Mouse (Mus musculus) neural tube, embryonic 13.5 days (tissue): ENCODE data around the gene Mob3a. TPM values are rescaled to one million over a fixed set of nuclear protein-coding genes. Genes with fewer than 3 reads are reported as not detected.

Experiments
- ATAC-seq: fragments of 200-750 bp; cut with Nextera tagmentation; 2 replicates; pipeline ENCODE4 v1.8.0; 2017; ENCODE audit warnings: low read depth, mild to moderate bottlenecking, moderate TSS enrichment, moderate library complexity
- H3K27ac ChIP-seq: fragments of 300-500 bp; sonication (generic); replicated peaks from 2 replicates; pipeline ENCODE4 v1.5.1; 2015; ENCODE audit warnings: moderate library complexity, mild to moderate bottlenecking, inconsistent platforms
- H3K27me3 ChIP-seq: fragments of 300-500 bp; sonication (generic); 2 replicates; pipeline ENCODE4 v1.6.1; 2015; ENCODE audit warnings: mild to moderate bottlenecking, inconsistent platforms
- H3K36me3 ChIP-seq: fragments of 300-500 bp; sonication (generic); 2 replicates; pipeline ENCODE4 v1.6.1; 2015; ENCODE audit warnings: mild to moderate bottlenecking, inconsistent platforms
- H3K4me1 ChIP-seq: fragments of 300-500 bp; sonication (generic); replicated peaks from 2 replicates; pipeline ENCODE4 v1.6.1; 2015; ENCODE audit warnings: inconsistent platforms
- H3K4me2 ChIP-seq: fragments of 300-500 bp; sonication (generic); 2 replicates; pipeline ENCODE4 v1.6.1; 2015; ENCODE audit warnings: inconsistent platforms, mild to moderate bottlenecking, moderate library complexity
- H3K4me3 ChIP-seq: fragments of 300-500 bp; sonication (generic); 2 replicates; pipeline ENCODE4 v1.5.1; 2015; ENCODE audit warnings: mild to moderate bottlenecking, inconsistent platforms
- H3K9ac ChIP-seq: fragments of 300-500 bp; sonication (generic); 2 replicates; pipeline ENCODE4 v1.6.1; 2015; ENCODE audit warnings: moderate library complexity, mild to moderate bottlenecking, inconsistent platforms
- H3K9me3 ChIP-seq: fragments of 300-500 bp; sonication (generic); 2 replicates; pipeline ENCODE4 v1.6.1; 2016; ENCODE audit warnings: inconsistent platforms
- WGBS: fragments of 180-500 bp; shearing (Covaris S2); methylation state at CpG from one replicate; pipeline ENCODE4 v1.1.7; 2015; 5-methylcytosine and 5-hydroxymethylcytosine counted together
- polyA plus RNA-seq: library from polyadenylated mRNA; unstranded; fragments of >200 nt; fragmentation: Nextera tagmentation; extraction: Ambion mirVana; gene quantifications from 2 replicates; pipeline ENCODE4 v1.2.1, GENCODE M21; 2015

Gene Mob3a
- polyA plus RNA-seq, 1 experiment from 2014 or later, result 46.4 TPM

DNA sequence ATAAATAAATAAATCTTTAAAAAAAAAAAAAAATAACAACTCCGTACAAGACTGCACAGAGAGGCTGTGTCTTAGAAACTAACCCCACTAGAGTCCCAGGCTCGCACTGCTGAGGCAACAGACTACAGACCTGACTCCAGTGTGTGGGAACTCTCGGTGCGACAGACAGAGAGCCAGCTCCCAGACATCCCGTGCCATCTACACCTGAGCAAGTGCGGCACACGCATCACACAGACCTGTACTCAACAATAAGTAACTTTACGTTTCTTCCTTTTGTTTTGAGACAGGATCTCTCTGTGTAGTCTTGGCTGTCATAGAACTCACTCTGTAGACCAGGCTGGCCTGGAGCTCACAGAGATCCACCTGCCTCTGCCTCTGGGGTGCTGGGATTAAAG lies 4.4 kb downstream of the Mob3a start:
- Histone ChIP-seq H3K4me1 (peaks cover 39% of the 10 kb centered on the region), H3K9ac (no peak overlapping the region), H3K4me2 (no peak overlapping the region), H3K27ac (no peak overlapping the region), H3K27me3 (no peaks in the 10 kb centered on the region), H3K4me3 (no peak overlapping the region), H3K9me3 (no peaks in the 10 kb centered on the region), H3K36me3 (peaks cover 16% of the 10 kb centered on the region)
- ATAC-seq, result no peak
- 92% methylated on average over 8 of the region's 8 CpGs for WGBS

DNA sequence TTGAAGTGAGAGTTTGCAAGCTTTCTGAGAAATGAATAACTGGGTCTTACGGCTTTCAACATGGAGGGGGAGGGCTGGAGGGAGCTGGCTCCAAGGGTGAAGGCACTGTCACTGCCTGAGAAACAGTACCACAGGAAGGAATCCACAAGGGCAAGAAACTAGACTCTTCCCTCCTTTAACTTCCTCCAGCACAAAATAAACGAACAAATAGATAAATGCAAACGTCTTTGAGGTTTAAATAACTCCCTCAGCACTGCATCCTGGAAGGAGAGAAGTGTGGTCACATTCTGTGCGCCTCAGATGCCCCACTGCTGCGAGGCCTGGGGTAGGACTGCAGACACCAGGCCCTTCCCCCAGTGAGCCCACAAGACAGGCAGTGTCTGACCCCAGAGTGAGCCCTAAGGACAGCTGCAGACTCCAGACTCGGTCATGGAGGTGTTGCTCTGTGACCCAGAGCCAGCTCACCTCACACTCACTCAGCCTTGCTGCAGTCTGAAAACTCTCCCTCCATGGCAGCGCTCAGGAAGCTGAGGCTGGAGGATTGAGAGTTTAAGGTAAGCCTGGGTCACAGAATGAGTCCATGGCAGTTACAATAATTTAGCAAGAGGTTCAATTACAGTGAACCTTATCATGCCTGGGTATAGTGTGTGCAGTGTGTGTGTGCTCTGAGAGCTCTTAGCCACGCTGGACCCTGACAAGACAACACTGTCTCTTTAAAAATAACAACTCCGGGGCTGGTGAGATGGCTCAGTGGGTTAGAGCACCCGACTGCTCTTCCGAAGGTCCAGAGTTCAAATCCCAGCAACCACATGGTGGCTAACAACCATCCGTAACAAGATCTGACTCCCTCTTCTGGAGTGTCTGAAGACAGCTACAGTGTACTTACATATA lies 5.0 kb downstream of the Mob3a start:
- no peaks in the 10 kb centered on the region for H3K9me3 ChIP-seq
- H3K4me1 ChIP-seq, result peaks cover 38% of the 10 kb centered on the region
- H3K9ac ChIP-seq, result peak overlapping the region; percentile 31; the same call in 1 of the 2 replicates
- WGBS, result 76% methylated on average over 12 of the region's 12 CpGs
- H3K27me3 ChIP-seq, result no peaks in the 10 kb centered on the region
- no peak for ATAC-seq
- peaks cover 16% of the 10 kb centered on the region for H3K36me3 ChIP-seq
- no peak overlapping the region for H3K4me3 ChIP-seq
- peak overlapping the region; percentile 28; the same call in 1 of the 2 replicates for H3K27ac ChIP-seq
- H3K4me2 ChIP-seq, result no peak overlapping the region

DNA sequence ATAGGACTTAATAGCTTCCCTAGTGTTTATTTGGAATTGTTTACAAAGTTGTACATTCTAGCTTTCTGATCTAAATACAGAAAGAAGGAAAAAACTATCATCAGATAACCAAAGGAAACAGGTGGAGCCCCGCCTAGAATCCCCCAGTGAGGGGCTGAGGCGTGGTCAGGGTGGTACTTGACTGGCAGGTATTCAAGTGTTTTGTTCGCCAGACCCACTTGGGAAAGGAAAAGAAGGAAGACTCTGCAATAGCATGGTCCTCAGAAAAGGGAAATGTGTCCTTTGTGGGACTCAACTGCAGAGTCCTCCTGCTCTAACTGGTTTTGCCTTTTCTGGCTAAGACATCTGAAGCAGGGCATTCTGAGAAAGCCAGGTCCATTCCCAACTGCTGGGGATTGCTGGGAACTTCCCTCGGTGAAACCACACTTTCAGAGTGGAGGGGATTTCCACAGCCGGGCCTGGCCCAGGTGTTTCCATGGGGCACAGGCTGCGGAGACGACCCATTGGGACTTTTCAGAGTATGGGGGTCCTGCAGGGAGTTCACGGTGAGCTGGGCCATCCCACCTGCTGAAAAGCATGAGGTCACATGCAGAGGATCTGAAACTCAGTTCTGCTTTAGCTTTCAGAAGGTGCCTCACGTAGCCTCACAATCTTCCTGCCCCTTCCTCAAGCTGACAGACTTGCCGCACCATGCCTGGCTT lies 5.8 kb downstream of the Mob3a start:
- Histone ChIP-seq H3K9ac (no peak overlapping the region; the same call in 1 of the 2 replicates), H3K4me1 (peaks cover 33% of the 10 kb centered on the region), H3K4me2 (no peak overlapping the region), H3K27me3 (no peaks in the 10 kb centered on the region), H3K4me3 (no peak overlapping the region), H3K36me3 (peaks cover 20% of the 10 kb centered on the region), H3K27ac (peak overlapping the region; percentile 28; the same call in 1 of the 2 replicates), H3K9me3 (no peaks in the 10 kb centered on the region)
- ATAC-seq, result no peak
- 75% methylated on average over 10 of the region's 10 CpGs for WGBS

DNA sequence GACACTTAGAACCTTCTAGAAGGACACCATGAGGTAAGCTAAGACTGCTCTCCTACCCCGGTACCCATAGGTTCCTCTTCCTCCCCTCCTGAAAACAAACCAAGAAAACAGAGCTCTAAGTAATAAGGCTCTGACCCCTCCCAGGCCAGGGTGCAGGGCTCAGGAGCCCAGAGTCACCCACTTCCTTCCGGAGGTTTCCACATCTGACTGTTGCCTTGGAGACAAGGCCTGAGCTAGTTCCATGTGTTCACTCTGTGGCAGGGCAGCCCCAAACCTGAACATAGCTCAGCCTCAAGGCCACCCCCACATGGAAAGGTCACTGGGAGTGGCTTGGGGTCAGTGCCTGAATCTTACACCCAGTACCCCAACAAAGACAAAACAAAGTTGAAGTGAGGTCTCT lies 6.6 kb downstream of the Mob3a start:
- Histone ChIP-seq H3K4me2 (no peak overlapping the region), H3K36me3 (peaks cover 27% of the 10 kb centered on the region), H3K27me3 (no peaks in the 10 kb centered on the region), H3K9ac (no peak overlapping the region), H3K4me1 (peaks cover 26% of the 10 kb centered on the region), H3K9me3 (no peaks in the 10 kb centered on the region), H3K4me3 (no peak overlapping the region), H3K27ac (no peak overlapping the region)
- 84% methylated on average over 2 of the region's 2 CpGs for WGBS
- ATAC-seq, result no peak

DNA sequence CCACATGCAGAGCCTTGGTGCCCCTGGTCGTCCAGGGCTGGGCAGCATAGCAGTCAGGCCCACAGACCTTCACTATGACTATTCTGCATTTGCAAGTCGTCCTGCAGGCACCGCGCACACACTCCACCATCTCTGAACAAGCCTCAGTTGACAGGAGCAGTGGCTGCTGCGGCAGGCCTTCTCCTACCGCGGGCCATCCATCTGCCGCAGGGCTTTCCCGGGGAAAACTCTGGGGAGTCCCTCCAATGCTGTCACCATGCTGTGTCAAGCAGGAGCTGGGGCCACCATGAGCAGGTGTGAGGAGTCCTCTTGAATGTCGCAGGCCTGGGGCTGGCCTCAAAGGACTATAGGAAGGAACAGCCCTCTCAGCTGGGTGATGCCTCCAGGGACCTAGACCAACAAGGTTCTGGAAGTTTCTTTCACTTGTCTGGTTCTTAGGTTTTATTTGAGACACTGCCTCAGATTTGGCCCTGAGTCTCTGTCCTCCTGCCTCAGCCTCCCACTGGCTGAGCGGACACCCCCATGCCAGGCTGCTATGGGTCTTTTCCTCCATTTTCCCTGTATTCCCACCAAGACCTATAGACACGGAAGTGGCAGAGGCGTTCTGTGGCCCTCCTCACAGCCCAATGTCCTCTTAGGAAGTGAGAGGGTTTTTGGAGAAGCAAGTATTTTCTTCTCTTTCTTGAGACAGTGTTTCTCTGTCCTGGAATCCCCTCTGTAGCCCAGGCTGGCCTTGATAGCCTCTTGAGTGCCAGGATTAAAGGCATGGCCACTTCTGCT lies 7.4 kb downstream of the Mob3a start:
- WGBS, result 90% methylated on average over 13 of the region's 13 CpGs
- H3K4me1 ChIP-seq, result peaks cover 19% of the 10 kb centered on the region
- no peak overlapping the region for H3K4me2 ChIP-seq
- no peaks in the 10 kb centered on the region for H3K27me3 ChIP-seq
- no peak overlapping the region for H3K27ac ChIP-seq
- ATAC-seq, result no peak
- H3K9me3 ChIP-seq, result no peaks in the 10 kb centered on the region
- peaks cover 36% of the 10 kb centered on the region for H3K36me3 ChIP-seq
- H3K4me3 ChIP-seq, result no peak overlapping the region
- H3K9ac ChIP-seq, result no peak overlapping the region

DNA sequence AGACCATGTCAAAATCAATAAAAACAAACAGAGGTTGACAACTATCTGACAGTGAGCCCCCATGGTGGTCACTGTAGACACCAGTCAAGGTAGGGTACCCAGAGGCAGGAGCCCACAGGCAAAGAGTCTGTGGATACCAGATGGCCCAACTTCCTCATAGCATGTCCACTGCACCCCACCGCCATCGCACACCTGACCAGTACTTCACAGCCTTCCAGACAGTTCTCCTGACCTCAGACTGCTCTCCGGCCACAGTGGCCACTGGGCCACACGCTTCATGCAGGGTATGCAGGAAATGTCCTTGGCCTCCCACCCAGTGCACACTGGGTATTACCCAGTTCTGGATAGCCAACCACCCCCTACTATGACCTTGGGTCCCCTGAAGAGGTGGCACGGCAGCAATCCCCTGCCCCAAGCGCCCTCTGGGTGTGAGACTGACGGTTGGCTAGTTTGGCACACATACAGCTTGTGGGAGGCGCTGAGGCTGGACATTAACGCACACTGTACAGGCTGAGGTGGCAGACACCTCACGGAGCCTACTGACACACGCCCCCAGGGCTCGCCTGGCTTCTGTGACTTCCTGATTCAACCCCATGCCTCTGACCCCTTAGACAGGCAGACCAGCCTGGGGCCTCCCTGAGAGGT lies 8.3 kb downstream of the Mob3a start:
- Histone ChIP-seq H3K4me1 (peaks cover 12% of the 10 kb centered on the region), H3K9me3 (no peaks in the 10 kb centered on the region), H3K9ac (no peak overlapping the region), H3K4me3 (no peak overlapping the region), H3K36me3 (peaks cover 44% of the 10 kb centered on the region), H3K27ac (no peak overlapping the region), H3K4me2 (no peak overlapping the region), H3K27me3 (no peaks in the 10 kb centered on the region)
- no peak for ATAC-seq
- 88% methylated on average over 12 of the region's 12 CpGs for WGBS

DNA sequence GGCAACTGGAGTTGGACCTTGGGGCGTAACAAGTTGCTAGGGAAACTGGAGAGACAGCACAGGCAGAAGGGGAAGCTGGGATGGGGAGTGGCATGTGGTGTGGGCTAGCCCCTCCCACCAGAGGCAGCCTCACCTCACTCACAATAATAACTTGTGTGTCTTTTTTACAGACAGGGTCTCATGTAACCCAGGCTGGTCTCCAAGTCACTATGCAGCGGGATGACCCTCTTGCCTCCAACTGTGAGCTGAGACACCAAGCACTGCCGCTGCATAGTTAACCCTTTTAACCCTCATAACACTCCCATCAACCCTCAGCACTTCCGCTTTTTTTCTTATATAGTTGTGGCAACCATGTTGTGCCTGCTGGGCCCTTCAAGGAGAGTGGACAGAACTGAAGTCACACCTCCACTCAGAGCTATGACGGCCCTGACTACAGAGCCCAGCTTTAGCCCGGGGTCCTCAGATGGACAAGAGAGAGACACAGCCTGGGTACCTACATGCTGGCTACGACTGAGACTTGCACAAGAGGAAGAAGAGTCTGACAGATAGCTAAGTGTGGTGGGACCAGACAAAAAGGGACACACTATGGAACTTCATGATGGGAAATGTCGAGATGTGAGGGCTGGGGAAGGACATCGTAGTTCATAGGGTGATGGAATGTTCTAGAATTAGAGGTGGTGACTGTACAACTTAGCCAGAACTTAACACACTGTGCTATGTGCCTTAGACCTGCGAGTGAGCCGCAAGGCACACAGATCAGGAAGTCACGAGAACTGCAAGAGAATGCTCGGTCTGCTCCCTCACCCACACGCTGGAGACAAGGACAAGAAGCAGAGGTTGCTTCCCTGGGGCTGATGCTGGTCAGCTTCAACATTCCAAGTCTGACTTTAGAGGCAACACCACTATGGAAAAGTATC lies 9.3 kb downstream of the Mob3a start:
- no peak for ATAC-seq
- Histone ChIP-seq H3K27me3 (no peaks in the 10 kb centered on the region), H3K9me3 (no peaks in the 10 kb centered on the region), H3K4me3 (no peak overlapping the region), H3K36me3 (peaks cover 50% of the 10 kb centered on the region), H3K27ac (no peak overlapping the region), H3K4me1 (peaks cover 4% of the 10 kb centered on the region; the same call in 1 of the 2 replicates), H3K4me2 (no peak overlapping the region), H3K9ac (0 out of 2 replicates have a peak overlapping the region, but pooled peaks have one; percentile 31)
- 80% methylated on average over 14 of the region's 14 CpGs for WGBS

DNA sequence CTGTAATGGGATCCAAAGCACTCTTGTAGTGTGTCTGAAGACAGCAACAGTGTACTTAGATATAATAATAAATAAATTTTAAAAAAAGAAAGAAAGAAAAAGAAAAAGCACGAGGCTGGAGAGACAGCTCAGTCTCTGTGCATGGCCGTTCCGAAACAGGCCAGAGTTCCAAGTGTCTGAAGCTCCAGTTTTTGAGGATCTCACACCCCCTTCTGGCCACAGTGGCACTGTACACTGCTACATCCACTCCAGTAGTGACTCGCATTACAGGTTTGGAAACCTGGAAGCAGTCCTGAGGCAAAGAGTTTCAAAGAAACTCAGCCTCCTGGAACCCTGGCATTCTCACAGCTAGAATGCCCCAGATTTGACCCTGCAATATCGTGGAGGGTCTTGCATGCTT lies 13.9 kb downstream of the Mob3a start:
- H3K4me1 ChIP-seq, result no peaks in the 10 kb centered on the region
- no peak overlapping the region for H3K4me2 ChIP-seq
- no peaks in the 10 kb centered on the region for H3K9me3 ChIP-seq
- H3K36me3 ChIP-seq, result peaks cover 83% of the 10 kb centered on the region
- 42% methylated on average over 5 of the region's 5 CpGs for WGBS
- H3K27ac ChIP-seq, result no peak overlapping the region
- no peaks in the 10 kb centered on the region for H3K27me3 ChIP-seq
- ATAC-seq, result no peak
- H3K9ac ChIP-seq, result no peak overlapping the region
- no peak overlapping the region for H3K4me3 ChIP-seq

DNA sequence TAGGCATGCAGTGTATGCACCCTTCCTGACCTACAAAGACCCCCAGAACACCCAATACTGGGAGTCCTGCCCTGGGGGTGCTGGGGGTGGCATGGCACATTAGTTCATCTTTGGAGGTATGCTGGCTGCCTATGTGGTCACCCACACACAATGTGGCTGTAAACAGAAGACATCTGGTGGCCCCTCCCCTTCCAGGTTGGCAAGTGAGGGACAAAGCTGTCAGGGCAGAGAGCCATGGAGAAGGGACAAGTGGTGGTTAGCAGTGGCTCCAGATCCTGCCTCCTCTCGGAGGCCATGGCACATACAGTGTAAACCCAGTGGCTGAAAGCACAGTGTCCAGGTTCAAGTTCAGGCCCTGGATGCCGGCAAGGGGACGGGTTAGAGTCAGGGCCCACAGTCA lies 15.2 kb downstream of the Mob3a start:
- peaks cover 80% of the 10 kb centered on the region for H3K36me3 ChIP-seq
- 89% methylated on average over 3 of the region's 3 CpGs for WGBS
- no peak overlapping the region for H3K4me3 ChIP-seq
- no peaks in the 10 kb centered on the region for H3K27me3 ChIP-seq
- no peak overlapping the region for H3K27ac ChIP-seq
- no peaks in the 10 kb centered on the region for H3K9me3 ChIP-seq
- ATAC-seq, result no peak
- no peak overlapping the region for H3K9ac ChIP-seq
- H3K4me1 ChIP-seq, result no peaks in the 10 kb centered on the region
- H3K4me2 ChIP-seq, result no peak overlapping the region

DNA sequence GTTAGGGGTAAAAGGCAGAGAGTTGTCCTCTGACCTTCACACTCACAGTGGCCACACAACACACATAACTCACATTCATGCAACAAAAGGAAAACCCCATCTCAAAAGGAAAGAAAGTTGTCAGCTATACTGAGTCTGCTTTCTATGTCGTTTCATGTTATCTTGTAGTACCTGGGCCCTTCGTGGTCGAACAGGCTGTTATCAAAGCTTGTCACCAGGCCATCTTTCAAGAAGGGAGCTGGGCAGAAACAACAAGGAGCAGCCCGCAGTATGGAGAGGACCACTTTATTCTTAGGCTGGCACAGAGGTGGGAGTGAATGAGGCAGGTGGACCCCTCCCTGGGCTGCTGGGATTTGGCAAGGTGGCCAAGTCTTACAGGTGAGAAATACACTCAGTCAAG lies 16.8 kb downstream of the Mob3a start:
- no peak overlapping the region for H3K4me3 ChIP-seq
- WGBS, result 92% methylated on average over 4 of the region's 4 CpGs
- H3K27ac ChIP-seq, result no peak overlapping the region
- ATAC-seq, result no peak
- H3K4me1 ChIP-seq, result 0 out of 2 replicates have a peak, but pooled peaks cover 4% of the 10 kb centered on the region
- H3K4me2 ChIP-seq, result no peak overlapping the region
- H3K27me3 ChIP-seq, result no peaks in the 10 kb centered on the region
- no peak overlapping the region for H3K9ac ChIP-seq
- no peaks in the 10 kb centered on the region for H3K9me3 ChIP-seq
- peaks cover 67% of the 10 kb centered on the region for H3K36me3 ChIP-seq

DNA sequence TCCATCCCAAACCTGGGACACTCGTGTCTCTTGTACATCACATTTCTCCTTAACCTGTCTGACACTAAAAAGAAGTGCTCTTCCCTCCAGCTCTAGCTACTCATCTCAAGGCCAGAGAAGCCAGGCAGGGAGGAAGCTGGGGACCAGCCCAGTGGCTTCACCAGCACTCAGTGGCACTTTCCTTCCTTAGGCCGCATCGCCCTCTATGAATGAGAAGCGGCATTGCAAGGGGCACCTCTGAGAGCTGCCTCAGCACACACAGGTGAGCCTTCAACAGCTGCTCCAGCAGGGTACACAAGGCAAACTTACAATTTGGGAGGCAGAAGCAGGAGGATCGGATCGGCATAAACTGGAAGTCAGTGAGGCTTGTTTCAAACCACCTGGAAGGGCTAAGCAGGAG lies 17.6 kb downstream of the Mob3a start:
- H3K27ac ChIP-seq, result no peak overlapping the region

More for the DNA sequence above, 17.6 kb downstream of the Mob3a start:
- no peak for ATAC-seq
- H3K4me2 ChIP-seq, result no peak overlapping the region
- no peak overlapping the region for H3K4me3 ChIP-seq
- H3K27me3 ChIP-seq, result no peaks in the 10 kb centered on the region
- peaks cover 59% of the 10 kb centered on the region for H3K36me3 ChIP-seq
- WGBS, result 62% methylated on average over 6 of the region's 6 CpGs
- H3K4me1 ChIP-seq, result peaks cover 11% of the 10 kb centered on the region
- H3K9ac ChIP-seq, result no peak overlapping the region
- H3K9me3 ChIP-seq, result no peaks in the 10 kb centered on the region
